Mouse (Mus musculus) forebrain, embryonic 14.5 days (tissue): ENCODE measurements at regions not wholly inside any gene's neighbourhood (a gene's known extent, or its start where the extent isn't known, plus 50 kb on each side); places are given as distances from the start of the nearest gene placed in this dataset.

ENCODE experiments used
- ATAC-seq: fragments of 200-750 bp; cut with Nextera tagmentation; 2 replicates; pipeline ENCODE4 v1.8.0; 2017; ENCODE audit warnings: mild to moderate bottlenecking, moderate library complexity
- DNase-seq: peaks from one replicate; pipeline ENCODE4 v3.0.0-alpha.2; 2015; ENCODE audit warnings: low spot score
- H3K27ac ChIP-seq: fragments of 300-500 bp; sonication (generic); 2 replicates; pipeline ENCODE4 v1.5.1; 2014; ENCODE audit warnings: low read depth, mild to moderate bottlenecking, control low read depth, low read length, moderate library complexity
- H3K27me3 ChIP-seq: fragments of 300-500 bp; sonication (generic); replicated peaks from 2 replicates; pipeline ENCODE4 v1.6.1; 2014; ENCODE audit warnings: low read length, control low read depth, mixed read lengths; ENCODE audit not compliant: control insufficient read depth, insufficient read depth
- H3K36me3 ChIP-seq: fragments of 300-500 bp; sonication (generic); 2 replicates; pipeline ENCODE4 v1.6.1; 2014; ENCODE audit warnings: low read length, control low read depth; ENCODE audit not compliant: control insufficient read depth, insufficient read depth
- H3K4me1 ChIP-seq: fragments of 300-500 bp; sonication (generic); 2 replicates; pipeline ENCODE4 v1.6.1; 2014; ENCODE audit warnings: antibody characterized with exemption, low read length, control low read depth; ENCODE audit not compliant: control insufficient read depth, insufficient read depth
- H3K4me2 ChIP-seq: fragments of 300-500 bp; sonication (generic); 2 replicates; pipeline ENCODE4 v1.6.1; 2014; ENCODE audit warnings: mild to moderate bottlenecking, control low read depth, low read length
- H3K4me3 ChIP-seq: fragments of 300-500 bp; sonication (generic); 2 replicates; pipeline ENCODE4 v1.5.1; 2014; ENCODE audit warnings: low read depth, low read length, control low read depth
- H3K9ac ChIP-seq: fragments of 300-500 bp; sonication (generic); 2 replicates; pipeline ENCODE4 v1.6.1; 2014; ENCODE audit warnings: mild to moderate bottlenecking, low read length, control low read depth, moderate library complexity
- H3K9me3 ChIP-seq: fragments of 300-500 bp; sonication (generic); replicated peaks from 2 replicates; pipeline ENCODE4 v1.6.1; 2016; ENCODE audit warnings: low read length, control low read depth, mixed read lengths; ENCODE audit not compliant: control insufficient read depth
- WGBS: fragments of 180-500 bp; shearing (Covaris S2); extraction: QIAGEN DNeasy Blood & Tissue Kit; methylation state at CpG from one replicate; pipeline ENCODE4 v1.1.7; 2014; 5-methylcytosine and 5-hydroxymethylcytosine counted together

- 62% methylated on average over 3 of the region's 3 CpGs for WGBS
- no peak overlapping the region for H3K4me2 ChIP-seq
- ATAC-seq, result no peak
- no peaks in the 10 kb centered on the region for H3K36me3 ChIP-seq
- H3K4me1 ChIP-seq, result no peaks in the 10 kb centered on the region
- H3K27ac ChIP-seq, result no peak overlapping the region
- H3K9ac ChIP-seq, result no peak overlapping the region
- no peaks in the 10 kb centered on the region for H3K27me3 ChIP-seq
- H3K9me3 ChIP-seq, result no peaks in the 10 kb centered on the region
- no peak overlapping the region for H3K4me3 ChIP-seq
- peak; percentile 52 for DNase-seq
Observed at GRCm38 (mm10) chr9:122476356-122476755, 124.9 kb downstream of the Abhd5 start.

- no peak for DNase-seq
- no peaks in the 10 kb centered on the region for H3K36me3 ChIP-seq
Observed at GRCm38 (mm10) chr9:122487001-122487400, 135.6 kb downstream of the Abhd5 start.

GRCm38 (mm10) chr9:122494691-122495090, 143.3 kb downstream of the Abhd5 start:
- H3K9me3 ChIP-seq, result no peaks in the 10 kb centered on the region
- no peak overlapping the region for H3K4me3 ChIP-seq
- DNase-seq (no peak), ATAC-seq (no peak)
- H3K36me3 ChIP-seq, result no peaks in the 10 kb centered on the region
- WGBS, result 80% methylated on average over 9 of the region's 9 CpGs
- no peaks in the 10 kb centered on the region for H3K27me3 ChIP-seq
- no peaks in the 10 kb centered on the region for H3K4me1 ChIP-seq
- no peak overlapping the region for H3K4me2 ChIP-seq
- H3K27ac ChIP-seq, result no peak overlapping the region
- no peak overlapping the region for H3K9ac ChIP-seq

More at GRCm38 (mm10) chr9:122487001-122487400, 135.6 kb downstream of the Abhd5 start:
- H3K9me3 ChIP-seq, result no peaks in the 10 kb centered on the region
- H3K4me1 ChIP-seq, result no peaks in the 10 kb centered on the region
- no peak overlapping the region for H3K4me2 ChIP-seq
- H3K27ac ChIP-seq, result no peak overlapping the region
- 84% methylated on average over 5 of the region's 5 CpGs for WGBS
- H3K4me3 ChIP-seq, result no peak overlapping the region
- no peak overlapping the region for H3K9ac ChIP-seq
- no peaks in the 10 kb centered on the region for H3K27me3 ChIP-seq
- no peak for ATAC-seq

GRCm38 (mm10) chr9:122496482-122496985, 145.1 kb downstream of the Abhd5 start:
- no peaks in the 10 kb centered on the region for H3K36me3 ChIP-seq
- H3K4me1 ChIP-seq, result peaks cover 7% of the 10 kb centered on the region; the same call in 1 of the 2 replicates
- no peaks in the 10 kb centered on the region for H3K27me3 ChIP-seq
- no peak overlapping the region for H3K4me3 ChIP-seq
- no peak overlapping the region for H3K27ac ChIP-seq
- DNase-seq (no peak), ATAC-seq (no peak)
- WGBS, result 61% methylated on average over 2 of the region's 2 CpGs
- no peak overlapping the region for H3K9ac ChIP-seq
- H3K4me2 ChIP-seq, result no peak overlapping the region
- no peaks in the 10 kb centered on the region for H3K9me3 ChIP-seq

GRCm38 (mm10) chr9:122501864-122502341, 150.5 kb downstream of the Abhd5 start:
- DNase-seq, result peak; percentile 80
- no peak overlapping the region for H3K9ac ChIP-seq
- H3K27me3 ChIP-seq, result no peaks in the 10 kb centered on the region
- H3K27ac ChIP-seq, result peak overlapping the region; percentile 80
- 19% methylated on average over 13 of the region's 13 CpGs for WGBS
- no peaks in the 10 kb centered on the region for H3K36me3 ChIP-seq
- no peaks in the 10 kb centered on the region for H3K9me3 ChIP-seq
- no peak overlapping the region for H3K4me3 ChIP-seq
- peak overlapping the region; percentile 30; the same call in 1 of the 2 replicates for H3K4me2 ChIP-seq
- peaks cover 10% of the 10 kb centered on the region; the same call in 1 of the 2 replicates for H3K4me1 ChIP-seq
- ATAC-seq, result peak; percentile 78

GRCm38 (mm10) chr9:122521569-122521968, 170.2 kb downstream of the Abhd5 start:
- Histone ChIP-seq H3K4me3 (no peak overlapping the region), H3K27me3 (no peaks in the 10 kb centered on the region), H3K36me3 (no peaks in the 10 kb centered on the region), H3K4me2 (no peak overlapping the region), H3K9me3 (no peaks in the 10 kb centered on the region), H3K27ac (no peak overlapping the region), H3K9ac (no peak overlapping the region), H3K4me1 (no peaks in the 10 kb centered on the region)
- no peak for ATAC-seq
- 79% methylated on average over 5 of the region's 5 CpGs for WGBS
- no peak for DNase-seq

- DNase-seq (peak; percentile 41), ATAC-seq (no peak)
- Histone ChIP-seq H3K4me3 (no peak overlapping the region), H3K4me2 (no peak overlapping the region), H3K27me3 (no peaks in the 10 kb centered on the region), H3K4me1 (no peaks in the 10 kb centered on the region), H3K9ac (no peak overlapping the region), H3K9me3 (no peaks in the 10 kb centered on the region), H3K27ac (no peak overlapping the region), H3K36me3 (no peaks in the 10 kb centered on the region)
- WGBS, result 13% methylated on average over 10 of the region's 10 CpGs
Observed at GRCm38 (mm10) chr9:122525621-122526055, 174.2 kb downstream of the Abhd5 start.

- Histone ChIP-seq H3K27ac (no peak overlapping the region), H3K27me3 (no peaks in the 10 kb centered on the region), H3K9ac (no peak overlapping the region), H3K4me3 (no peak overlapping the region), H3K36me3 (no peaks in the 10 kb centered on the region), H3K4me1 (no peaks in the 10 kb centered on the region), H3K4me2 (no peak overlapping the region), H3K9me3 (no peaks in the 10 kb centered on the region)
- DNase-seq, result no peak
- 66% methylated on average over 6 of the region's 6 CpGs for WGBS
- no peak for ATAC-seq
Observed at GRCm38 (mm10) chr9:122528267-122528666, 176.9 kb downstream of the Abhd5 start.

- ATAC-seq (no peak), DNase-seq (no peak)
- Histone ChIP-seq H3K27ac (no peak overlapping the region), H3K4me3 (no peak overlapping the region), H3K4me2 (no peak overlapping the region), H3K9ac (no peak overlapping the region), H3K9me3 (no peaks in the 10 kb centered on the region), H3K36me3 (no peaks in the 10 kb centered on the region), H3K27me3 (no peaks in the 10 kb centered on the region), H3K4me1 (peaks cover 10% of the 10 kb centered on the region)
Observed at GRCm38 (mm10) chr9:122529721-122530120, 178.3 kb downstream of the Abhd5 start.
